Mouse (Mus musculus) sigmoid colon, adult 10 weeks (tissue): ENCODE results near the gene Foxd3. TPM values are rescaled to one million over a fixed set of nuclear protein-coding genes. Genes with fewer than 3 reads are reported as not detected.

Experiments used
- polyA plus RNA-seq: library from polyadenylated mRNA; stranded (reverse); fragments of 350-450 nt; fragmentation: Illumina TruSeq; extraction: RNeasy Lipid Tissue Mini Kit (QIAGEN cat#74804); gene quantifications from one replicate; pipeline ENCODE4 v1.2.3, GENCODE M21; 2014; ENCODE audit warnings: low read depth, low replicate concordance

Gene Foxd3
- polyA plus RNA-seq = 0.41 TPM

GRCm38 (mm10) chr4:99655937-99656604 lies at the start of gene Foxd3:
TSS of gene Foxd3 (plus strand) at chr4:99656299.

Other genes starting within 250 kb of the Foxd3 start
- gene Alg6, start 59.4 kb downstream of the Foxd3 start, polyA plus RNA-seq = 41.4 TPM
- gene Efcab7, start 172.9 kb downstream of the Foxd3 start, polyA plus RNA-seq = 17.2 TPM